Mouse (Mus musculus) forebrain, embryonic 11.5 days (tissue): ENCODE measurements around the gene Gm9936. TPM values are rescaled to one million over a fixed set of nuclear protein-coding genes. Genes with fewer than 3 reads are reported as not detected.
"Not testable (repeated sequence)": the region's sequence is repeated elsewhere in the genome, so short reads cannot be mapped to it uniquely, and the experiment has no call there.

Experiments
- ATAC-seq: fragments of 200-750 bp; cut with Nextera tagmentation; replicated peaks from 2 replicates; pipeline ENCODE4 v1.8.0; 2017; ENCODE audit warnings: moderate TSS enrichment; ENCODE audit not compliant: low FRiP score
- DNase-seq: peaks from one replicate; pipeline ENCODE4 v3.0.0-alpha.2; 2017; ENCODE audit warnings: low spot score
- H3K27ac ChIP-seq: fragments of 300-500 bp; sonication (generic); 2 replicates; pipeline ENCODE4 v1.5.1; 2014; ENCODE audit warnings: low read depth, low read length
- H3K27me3 ChIP-seq: fragments of 300-500 bp; sonication (generic); 2 replicates; pipeline ENCODE4 v1.6.1; 2014; ENCODE audit warnings: mild to moderate bottlenecking, low read length, mixed read lengths; ENCODE audit not compliant: control insufficient read depth, insufficient read depth
- H3K36me3 ChIP-seq: fragments of 300-500 bp; sonication (generic); 2 replicates; pipeline ENCODE4 v1.6.1; 2014; ENCODE audit warnings: mild to moderate bottlenecking, low read length, moderate library complexity, mixed read lengths; ENCODE audit not compliant: control insufficient read depth, insufficient read depth
- H3K4me1 ChIP-seq: fragments of 300-500 bp; sonication (generic); replicated peaks from 2 replicates; pipeline ENCODE4 v1.6.1; 2014; ENCODE audit warnings: low read length, mixed read lengths; ENCODE audit not compliant: control insufficient read depth, insufficient read depth
- H3K4me2 ChIP-seq: fragments of 300-500 bp; sonication (generic); 2 replicates; pipeline ENCODE4 v1.6.1; 2014; ENCODE audit warnings: low read depth, mild to moderate bottlenecking, low read length, moderate library complexity, mixed read lengths; ENCODE audit not compliant: severe bottlenecking
- H3K4me3 ChIP-seq: fragments of 300-500 bp; sonication (generic); 2 replicates; pipeline ENCODE4 v1.5.1; 2014; ENCODE audit warnings: low read depth, low read length
- H3K9ac ChIP-seq: fragments of 300-500 bp; sonication (generic); 2 replicates; pipeline ENCODE4 v1.6.1; 2014; ENCODE audit warnings: low read length
- H3K9me3 ChIP-seq: fragments of 300-500 bp; sonication (generic); 2 replicates; pipeline ENCODE4 v1.6.1; 2016; ENCODE audit warnings: low read length, mixed read lengths; ENCODE audit not compliant: control insufficient read depth
- WGBS: fragments of 180-500 bp; shearing (Covaris S2); extraction: QIAGEN DNeasy Blood & Tissue Kit; methylation state at CpG from one replicate; pipeline ENCODE4 v1.1.7; 2014; 5-methylcytosine and 5-hydroxymethylcytosine counted together
- polyA plus RNA-seq: library from polyadenylated mRNA; unstranded; fragments of >200 nt; fragmentation: Nextera tagmentation; extraction: Ambion mirVana; gene quantifications from 2 replicates; pipeline ENCODE4 v1.2.1, GENCODE M21; 2014

Gm9936 gene
- polyA plus RNA-seq, 1 experiment from 2014 or later: 0.40 TPM

GRCm38 (mm10) chr5:114882319-114882718 is 23.8 kb upstream of the Gm9936 start:
- not testable (repeated sequence) for H3K4me1 ChIP-seq, H3K9me3 ChIP-seq, ATAC-seq, H3K27ac ChIP-seq, H3K9ac ChIP-seq, H3K36me3 ChIP-seq, H3K4me2 ChIP-seq, DNase-seq, H3K27me3 ChIP-seq, H3K4me3 ChIP-seq
- WGBS: 83% methylated on average over 6 of the region's 7 CpGs

- 73% methylated on average over 13 of the region's 13 CpGs for WGBS
- H3K9ac ChIP-seq: no peak overlapping the region
- H3K36me3 ChIP-seq: no peaks in the 10 kb centered on the region
- H3K27ac ChIP-seq: no peak overlapping the region
- no peaks in the 10 kb centered on the region for H3K9me3 ChIP-seq
- no peaks in the 10 kb centered on the region for H3K27me3 ChIP-seq
- H3K4me2 ChIP-seq: no peak overlapping the region
- no peak overlapping the region for H3K4me3 ChIP-seq
- H3K4me1 ChIP-seq: peaks cover 8% of the 10 kb centered on the region
- DNase-seq: no peak
- ATAC-seq: no peak
These were observed 20.9 kb upstream of the Gm9936 start for GRCm38 (mm10) chr5:114879399-114879798.

- H3K36me3 ChIP-seq: no peaks in the 10 kb centered on the region
- no peak overlapping the region for H3K4me2 ChIP-seq
- no peak overlapping the region for H3K27ac ChIP-seq
- WGBS: 69% methylated on average over 7 of the region's 7 CpGs
- DNase-seq (no peak), ATAC-seq (no peak)
- no peak overlapping the region for H3K4me3 ChIP-seq
- no peaks in the 10 kb centered on the region for H3K27me3 ChIP-seq
- no peaks in the 10 kb centered on the region for H3K9me3 ChIP-seq
- peaks cover 8% of the 10 kb centered on the region for H3K4me1 ChIP-seq
- H3K9ac ChIP-seq: no peak overlapping the region
These were observed 19.0 kb upstream of the Gm9936 start for GRCm38 (mm10) chr5:114877487-114877886.

- DNase-seq (peak; percentile 53), ATAC-seq (no peak)
- no peaks in the 10 kb centered on the region for H3K27me3 ChIP-seq
- WGBS: 9% methylated on average over 6 of the region's 6 CpGs
- no peak overlapping the region for H3K27ac ChIP-seq
- no peak overlapping the region for H3K4me3 ChIP-seq
- no peaks in the 10 kb centered on the region for H3K9me3 ChIP-seq
- H3K4me2 ChIP-seq: no peak overlapping the region
- peaks cover 8% of the 10 kb centered on the region for H3K4me1 ChIP-seq
- H3K9ac ChIP-seq: peak overlapping the region; percentile 12; the same call in 1 of the 2 replicates
- H3K36me3 ChIP-seq: no peaks in the 10 kb centered on the region
These were observed 17.8 kb upstream of the Gm9936 start for GRCm38 (mm10) chr5:114876331-114876730.

GRCm38 (mm10) chr5:114875858-114876257 is 17.4 kb upstream of the Gm9936 start:
- no peak overlapping the region for H3K27ac ChIP-seq
- H3K9ac ChIP-seq: peak overlapping the region; percentile 12; the same call in 1 of the 2 replicates
- H3K4me1 ChIP-seq: peaks cover 8% of the 10 kb centered on the region
- H3K27me3 ChIP-seq: no peaks in the 10 kb centered on the region
- H3K4me2 ChIP-seq: no peak overlapping the region
- 60% methylated on average over 6 of the region's 6 CpGs for WGBS
- no peaks in the 10 kb centered on the region for H3K9me3 ChIP-seq
- ATAC-seq (no peak), DNase-seq (no peak)
- H3K36me3 ChIP-seq: no peaks in the 10 kb centered on the region
- H3K4me3 ChIP-seq: no peak overlapping the region

- Histone ChIP-seq H3K9ac (no peak overlapping the region), H3K9me3 (peaks cover 13% of the 10 kb centered on the region), H3K4me3 (no peak overlapping the region), H3K27ac (no peak overlapping the region), H3K4me1 (no peaks in the 10 kb centered on the region), H3K27me3 (no peaks in the 10 kb centered on the region), H3K4me2 (no peak overlapping the region), H3K36me3 (no peaks in the 10 kb centered on the region)
- ATAC-seq (no peak), DNase-seq (no peak)
- WGBS: 89% methylated on average over 12 of the region's 12 CpGs
These were observed 6.8 kb upstream of the Gm9936 start for GRCm38 (mm10) chr5:114865279-114865678.

- Histone ChIP-seq H3K4me2 (no peak overlapping the region), H3K9ac (no peak overlapping the region), H3K9me3 (peaks cover 13% of the 10 kb centered on the region), H3K27me3 (no peaks in the 10 kb centered on the region), H3K4me1 (no peaks in the 10 kb centered on the region), H3K4me3 (no peak overlapping the region), H3K36me3 (no peaks in the 10 kb centered on the region), H3K27ac (no peak overlapping the region)
- WGBS: 86% methylated on average over 7 of the region's 7 CpGs
- ATAC-seq (no peak), DNase-seq (no peak)
These were observed 6.3 kb upstream of the Gm9936 start for GRCm38 (mm10) chr5:114864813-114865212.

- WGBS: 86% methylated on average over 6 of the region's 6 CpGs
- no peaks in the 10 kb centered on the region for H3K9me3 ChIP-seq
These were observed 3.2 kb upstream of the Gm9936 start for GRCm38 (mm10) chr5:114861730-114862129.

GRCm38 (mm10) chr5:114859253-114859652 is 771 bp upstream of the Gm9936 start:
- peak overlapping the region; percentile 18 for H3K4me3 ChIP-seq
- no peak overlapping the region for H3K27ac ChIP-seq

More at GRCm38 (mm10) chr5:114861730-114862129, 3.2 kb upstream of the Gm9936 start:
- Histone ChIP-seq H3K4me3 (no peak overlapping the region), H3K36me3 (no peaks in the 10 kb centered on the region), H3K27me3 (no peaks in the 10 kb centered on the region), H3K9ac (no peak overlapping the region), H3K4me1 (no peaks in the 10 kb centered on the region), H3K4me2 (no peak overlapping the region), H3K27ac (no peak overlapping the region)
- no peak for DNase-seq
- ATAC-seq: no peak

More at GRCm38 (mm10) chr5:114859253-114859652, 771 bp upstream of the Gm9936 start:
- no peaks in the 10 kb centered on the region for H3K4me1 ChIP-seq
- DNase-seq (peak; percentile 90), ATAC-seq (no peak)
- no peaks in the 10 kb centered on the region for H3K9me3 ChIP-seq
- peak overlapping the region; percentile 52 for H3K9ac ChIP-seq
- H3K4me2 ChIP-seq: peak overlapping the region; percentile 57
- WGBS: 4% methylated on average over 18 of the region's 18 CpGs
- no peaks in the 10 kb centered on the region for H3K36me3 ChIP-seq
- H3K27me3 ChIP-seq: no peaks in the 10 kb centered on the region
